Mouse (Mus musculus) common myeloid progenitor, adult 5-6 weeks (primary cell): ENCODE data around the gene Snx32. TPM values are rescaled to one million over a fixed set of nuclear protein-coding genes. Genes with fewer than 3 reads are reported as not detected.

Source experiments
- ATAC-seq: replicated peaks from 2 replicates; pipeline ENCODE4 v1.8.0; 2016; ENCODE audit warnings: low read depth, mild to moderate bottlenecking, moderate TSS enrichment, inconsistent platforms; ENCODE audit not compliant: poor library complexity, severe bottlenecking
- total RNA-seq: library from RNA; stranded (forward); fragments of 200-1000, 187-1606 nt; gene quantifications from 2 replicates; pipeline ENCODE4 v1.2.3, GENCODE M21; 2017

Gene Snx32
- 1.3 and 2.9 TPM in 2 replicates for total RNA-seq

- ATAC-seq: peak; percentile 94
Observed at GRCm38 (mm10) chr19:5510031-5511026, at the start of gene Snx32. Gene Snx32, minus strand, starts transcription at chr19:5510538.

DNA sequence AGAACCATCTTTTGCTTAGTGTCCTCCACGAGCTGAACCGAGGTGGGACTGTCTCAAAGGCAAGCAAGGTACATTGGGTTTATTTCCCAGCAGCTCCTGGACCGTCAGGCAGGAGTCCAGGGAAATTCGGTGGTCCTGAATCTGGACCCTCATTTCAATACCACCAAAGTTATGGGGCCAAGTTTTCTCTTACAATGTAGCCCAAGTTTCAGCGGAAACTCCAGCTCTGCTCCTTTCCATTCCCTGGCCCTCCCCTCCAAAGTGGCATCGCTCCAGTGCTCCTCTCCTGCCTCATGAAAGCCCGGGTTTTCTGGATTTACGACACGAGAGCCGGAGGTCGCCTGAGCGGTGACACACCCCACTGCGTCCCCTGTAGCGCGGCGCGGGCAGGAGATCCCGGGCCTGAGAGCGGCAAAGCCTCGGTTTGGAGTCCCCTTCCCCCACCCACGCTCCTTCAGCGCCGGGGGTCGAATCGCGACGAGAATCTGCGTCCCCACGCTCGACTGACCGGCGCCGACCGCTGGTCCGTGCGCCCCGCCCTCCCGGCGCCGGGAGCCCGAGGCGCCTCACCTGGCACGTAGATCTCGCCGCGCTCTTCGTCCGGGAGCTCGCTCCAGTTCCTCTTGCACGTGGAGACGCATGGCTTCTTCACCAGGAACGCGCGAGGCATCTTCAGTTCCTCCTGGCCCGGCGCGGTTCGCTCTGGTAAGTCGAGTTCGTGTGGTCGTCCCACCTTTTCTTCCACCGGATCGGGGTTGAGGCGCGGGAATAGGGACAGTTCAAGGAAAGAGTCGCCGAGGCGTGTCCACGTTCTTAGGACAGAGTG lies 49.5 kb upstream of the Snx32 start:
- 0 out of 2 replicates have a peak, but pooled peaks have one; percentile 5 for ATAC-seq

DNA sequence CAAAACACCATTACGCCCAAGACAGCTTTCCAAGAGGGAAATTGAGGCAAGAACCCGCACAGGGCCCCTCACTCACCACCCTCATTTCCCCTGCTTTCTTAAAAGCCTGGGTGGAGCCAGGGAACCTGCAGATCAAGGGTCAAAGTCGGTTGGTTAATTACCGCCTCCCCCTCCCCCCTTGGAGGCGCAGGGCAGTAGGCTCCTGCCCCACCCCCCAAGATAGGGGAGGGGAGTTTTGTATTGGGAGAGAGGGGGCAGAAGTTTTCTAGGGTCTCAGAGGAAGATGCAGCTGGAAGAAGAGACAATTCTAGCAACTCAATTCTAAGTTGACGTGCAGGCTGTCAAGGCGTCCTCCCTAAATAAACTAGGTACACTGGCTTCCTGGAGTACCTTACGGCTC lies 48.9 kb upstream of the Snx32 start:
- no peak for ATAC-seq

GRCm38 (mm10) chr19:5558770-5559169 lies 48.4 kb upstream of the Snx32 start:
- no peak for ATAC-seq

DNA sequence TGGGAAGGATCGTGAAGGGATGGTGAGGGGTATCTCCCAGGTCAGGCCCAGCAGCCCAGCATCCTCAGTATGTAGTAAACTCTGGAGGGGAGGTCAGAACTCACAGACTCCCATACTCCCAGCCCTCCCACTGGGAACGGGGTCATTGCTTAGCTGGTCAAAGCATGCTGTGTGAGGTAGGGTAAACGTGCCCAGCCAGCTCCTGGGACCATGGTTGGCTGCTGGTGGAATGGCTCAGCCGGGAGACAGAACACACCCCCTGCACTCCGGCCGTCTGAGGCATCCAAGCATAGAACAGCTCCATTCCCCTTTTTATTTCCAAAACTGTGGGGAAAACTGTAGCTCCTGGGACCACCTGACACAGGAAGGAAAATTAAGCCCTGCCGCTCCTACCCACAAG lies 47.8 kb upstream of the Snx32 start:
- no peak for ATAC-seq

GRCm38 (mm10) chr19:5554212-5554611 lies 43.9 kb upstream of the Snx32 start:
- no peak for ATAC-seq

GRCm38 (mm10) chr19:5553802-5554201 lies 43.5 kb upstream of the Snx32 start:
- ATAC-seq: no peak

- no peak for ATAC-seq
Observed at GRCm38 (mm10) chr19:5547471-5548056, 37.2 kb upstream of the Snx32 start.

- ATAC-seq: no peak
Observed at GRCm38 (mm10) chr19:5544031-5544430, 33.7 kb upstream of the Snx32 start.

DNA sequence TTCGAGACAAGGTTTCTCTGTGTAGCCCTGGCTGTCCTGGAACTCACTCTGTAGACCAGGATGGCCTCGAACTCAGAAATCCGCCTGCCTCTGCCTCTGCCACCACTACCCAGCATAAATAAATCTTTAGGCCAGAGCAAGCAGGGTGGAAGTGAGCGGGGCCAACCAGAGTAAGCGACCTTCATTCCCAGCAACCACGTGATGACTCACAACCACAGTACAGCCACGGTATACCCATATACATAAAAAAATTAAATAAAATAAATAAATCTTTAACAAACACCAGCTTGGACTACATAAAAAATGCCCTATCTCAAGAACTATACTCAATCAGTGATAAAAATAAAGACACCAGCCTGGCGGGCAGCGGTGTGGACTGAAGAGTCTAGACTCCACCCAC lies 33.0 kb upstream of the Snx32 start:
- no peak for ATAC-seq

GRCm38 (mm10) chr19:5538786-5539185 lies 28.4 kb upstream of the Snx32 start:
- no peak for ATAC-seq

GRCm38 (mm10) chr19:5532520-5532919 lies 22.2 kb upstream of the Snx32 start:
- no peak for ATAC-seq

- ATAC-seq: no peak
Observed at GRCm38 (mm10) chr19:5530138-5530524, 19.8 kb upstream of the Snx32 start.

- ATAC-seq: peak; percentile 99
Observed at GRCm38 (mm10) chr19:5529325-5530137, 19.2 kb upstream of the Snx32 start.

DNA sequence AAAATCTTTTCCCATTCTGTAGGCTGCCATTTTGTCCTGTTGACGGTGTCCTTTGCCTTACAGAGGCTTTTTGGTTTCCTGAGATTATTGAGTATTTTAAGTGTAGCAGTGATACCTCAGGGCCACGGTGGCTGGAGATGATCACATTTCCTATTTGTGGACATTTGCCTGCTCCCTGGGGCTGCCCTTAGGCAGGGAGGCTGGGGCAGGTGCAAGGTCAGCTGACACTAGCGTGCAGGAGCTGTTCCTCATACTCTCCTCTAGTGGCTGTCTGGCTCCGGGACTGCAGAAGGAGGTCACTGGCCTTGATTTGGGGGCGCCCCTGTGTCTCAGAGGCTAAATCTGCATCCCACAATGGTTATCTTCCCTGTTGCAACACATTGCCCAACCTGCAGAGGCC lies 14.9 kb upstream of the Snx32 start:
- no peak for ATAC-seq

GRCm38 (mm10) chr19:5518721-5519120 lies 8.4 kb upstream of the Snx32 start:
- ATAC-seq: no peak

- ATAC-seq: no peak
Observed at GRCm38 (mm10) chr19:5516906-5517505, 6.7 kb upstream of the Snx32 start.

DNA sequence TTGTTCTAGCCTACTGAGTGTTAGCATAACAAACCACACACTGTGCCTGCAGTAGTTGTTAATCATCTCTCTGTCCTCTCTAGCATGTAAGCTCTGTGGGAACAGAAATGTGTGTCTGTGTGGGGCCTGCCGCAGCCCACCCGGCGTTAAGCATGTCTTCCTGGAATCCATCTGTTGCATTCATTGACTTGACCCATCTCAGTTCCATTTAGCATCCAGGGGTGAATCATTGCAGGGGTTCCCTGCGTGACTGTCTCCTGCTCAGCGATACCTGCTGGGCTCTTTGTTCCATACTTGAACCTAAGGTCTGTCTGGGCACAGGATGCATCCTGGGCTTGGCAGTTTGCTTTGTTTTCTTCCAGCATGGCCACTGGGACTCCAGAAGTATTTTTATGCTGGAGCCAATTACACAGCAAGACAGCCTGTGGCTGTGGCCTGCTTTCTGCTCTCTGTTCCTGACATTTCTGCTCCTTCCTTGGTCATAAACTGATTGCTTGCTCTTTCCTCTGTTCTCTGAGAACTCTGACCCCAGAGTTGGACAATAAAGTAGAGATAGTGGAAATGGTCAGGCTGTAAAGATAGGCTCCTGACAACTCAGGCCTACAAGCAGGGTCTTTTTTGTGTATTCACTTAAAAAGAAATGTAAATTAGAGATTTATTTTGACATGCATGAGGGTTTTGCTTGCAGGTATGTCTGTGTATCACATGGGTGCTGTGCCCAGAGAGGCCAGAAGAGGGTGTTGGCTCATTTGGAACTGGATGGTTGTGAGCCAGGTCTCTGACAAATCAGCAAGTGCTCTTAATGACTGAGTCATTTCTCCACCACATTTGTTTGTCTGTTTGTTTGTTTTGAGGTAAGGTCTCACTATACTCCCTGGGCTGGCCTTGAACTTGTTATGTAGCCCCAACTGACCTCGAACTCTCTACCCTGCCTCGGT lies 5.8 kb upstream of the Snx32 start:
- no peak; the same call in 1 of the 2 replicates for ATAC-seq
